Mouse (Mus musculus): ENCODE results near the gene Alpl. TPM values are rescaled to one million over a fixed set of nuclear protein-coding genes. Genes with fewer than 3 reads are reported as not detected.

Alpl gene
- polyA plus RNA-seq, 1 experiment from 2014 or later = 14.6 TPM

- WGBS = 85% methylated on average over 9 of the region's 9 CpGs
- no peaks in the 10 kb centered on the region for H3K9me3 ChIP-seq (replicated peaks)
- no peak overlapping the region for H3K4me3 ChIP-seq (replicated peaks)
- H3K36me3 ChIP-seq = no peaks in the 10 kb centered on the region
- H3K27me3 ChIP-seq (replicated peaks) = no peaks in the 10 kb centered on the region
- no peak overlapping the region for H3K27ac ChIP-seq (replicated peaks)
- H3K9ac ChIP-seq (replicated peaks) = no peak overlapping the region
- no peak for ATAC-seq (ENCODE audit: low FRiP score)
- H3K4me1 ChIP-seq = peaks cover 16% of the 10 kb centered on the region; the same call in 1 of the 2 replicates
- no peak overlapping the region for H3K4me2 ChIP-seq
Measured at GRCm38 (mm10) chr4:137750121-137750520, 46.1 kb downstream of the Alpl start.

GRCm38 (mm10) chr4:137749680-137750079, 46.5 kb downstream of the Alpl start:
- peaks cover 16% of the 10 kb centered on the region; the same call in 1 of the 2 replicates for H3K4me1 ChIP-seq
- 75% methylated on average over 9 of the region's 9 CpGs for WGBS
- no peak overlapping the region for H3K27ac ChIP-seq (replicated peaks)
- H3K4me2 ChIP-seq = no peak overlapping the region
- ATAC-seq (ENCODE audit: low FRiP score) = no peak
- no peaks in the 10 kb centered on the region for H3K9me3 ChIP-seq (replicated peaks)
- H3K27me3 ChIP-seq (replicated peaks) = no peaks in the 10 kb centered on the region
- no peak overlapping the region for H3K4me3 ChIP-seq (replicated peaks)
- H3K36me3 ChIP-seq = no peaks in the 10 kb centered on the region
- no peak overlapping the region for H3K9ac ChIP-seq (replicated peaks)

- Histone ChIP-seq H3K27ac (replicated peaks) (no peak overlapping the region), H3K9me3 (replicated peaks) (no peaks in the 10 kb centered on the region), H3K36me3 (no peaks in the 10 kb centered on the region), H3K9ac (replicated peaks) (no peak overlapping the region), H3K27me3 (replicated peaks) (no peaks in the 10 kb centered on the region), H3K4me1 (peaks cover 16% of the 10 kb centered on the region; the same call in 1 of the 2 replicates), H3K4me2 (no peak overlapping the region), H3K4me3 (replicated peaks) (no peak overlapping the region)
- WGBS = 53% methylated on average over 4 of the region's 4 CpGs
- no peak; the same call in 1 of the 2 replicates for ATAC-seq (ENCODE audit: low FRiP score)
Measured at GRCm38 (mm10) chr4:137748726-137749125, 47.5 kb downstream of the Alpl start.

GRCm38 (mm10) chr4:137747590-137747989, 48.6 kb downstream of the Alpl start:
- no peak overlapping the region for H3K27ac ChIP-seq (replicated peaks)
- H3K36me3 ChIP-seq = no peaks in the 10 kb centered on the region
- 87% methylated on average over 5 of the region's 5 CpGs for WGBS
- no peaks in the 10 kb centered on the region for H3K9me3 ChIP-seq (replicated peaks)
- peaks cover 16% of the 10 kb centered on the region; the same call in 1 of the 2 replicates for H3K4me1 ChIP-seq
- no peaks in the 10 kb centered on the region for H3K27me3 ChIP-seq (replicated peaks)
- H3K9ac ChIP-seq (replicated peaks) = no peak overlapping the region
- no peak overlapping the region for H3K4me2 ChIP-seq
- H3K4me3 ChIP-seq (replicated peaks) = no peak overlapping the region
- no peak for ATAC-seq (ENCODE audit: low FRiP score)

GRCm38 (mm10) chr4:137747091-137747490, 49.1 kb downstream of the Alpl start:
- no peaks in the 10 kb centered on the region for H3K9me3 ChIP-seq (replicated peaks)

GRCm38 (mm10) chr4:137744433-137744918, 51.7 kb downstream of the Alpl start:
- Histone ChIP-seq H3K4me2 (no peak overlapping the region), H3K27me3 (replicated peaks) (no peaks in the 10 kb centered on the region), H3K9ac (replicated peaks) (no peak overlapping the region), H3K4me3 (replicated peaks) (no peak overlapping the region), H3K9me3 (replicated peaks) (no peaks in the 10 kb centered on the region), H3K4me1 (peaks cover 9% of the 10 kb centered on the region), H3K27ac (replicated peaks) (no peak overlapping the region), H3K36me3 (no peaks in the 10 kb centered on the region)
- 59% methylated on average over 13 of the region's 13 CpGs for WGBS
- peak; percentile 32; the same call in 1 of the 2 replicates for ATAC-seq (ENCODE audit: low FRiP score)

More at GRCm38 (mm10) chr4:137747091-137747490, 49.1 kb downstream of the Alpl start:
- H3K4me1 ChIP-seq = peaks cover 16% of the 10 kb centered on the region; the same call in 1 of the 2 replicates
- 90% methylated on average over 9 of the region's 9 CpGs for WGBS
- no peak overlapping the region for H3K4me2 ChIP-seq
- H3K36me3 ChIP-seq = no peaks in the 10 kb centered on the region
- H3K27me3 ChIP-seq (replicated peaks) = no peaks in the 10 kb centered on the region
- no peak for ATAC-seq (ENCODE audit: low FRiP score)
- H3K9ac ChIP-seq (replicated peaks) = no peak overlapping the region
- no peak overlapping the region for H3K4me3 ChIP-seq (replicated peaks)
- no peak overlapping the region for H3K27ac ChIP-seq (replicated peaks)

GRCm38 (mm10) chr4:137743791-137744190, 52.4 kb downstream of the Alpl start:
- H3K4me3 ChIP-seq (replicated peaks) = no peak overlapping the region
- H3K9ac ChIP-seq (replicated peaks) = no peak overlapping the region
- no peaks in the 10 kb centered on the region for H3K27me3 ChIP-seq (replicated peaks)
- no peak overlapping the region for H3K4me2 ChIP-seq
- no peak overlapping the region for H3K27ac ChIP-seq (replicated peaks)
- WGBS = 72% methylated on average over 7 of the region's 7 CpGs
- no peaks in the 10 kb centered on the region for H3K36me3 ChIP-seq
- peaks cover 11% of the 10 kb centered on the region for H3K4me1 ChIP-seq
- no peaks in the 10 kb centered on the region for H3K9me3 ChIP-seq (replicated peaks)
- no peak for ATAC-seq (ENCODE audit: low FRiP score)

GRCm38 (mm10) chr4:137740350-137740749, 55.8 kb downstream of the Alpl start:
- H3K36me3 ChIP-seq = no peaks in the 10 kb centered on the region
- H3K4me1 ChIP-seq = peaks cover 16% of the 10 kb centered on the region
- no peak overlapping the region for H3K27ac ChIP-seq (replicated peaks)
- no peak for ATAC-seq (ENCODE audit: low FRiP score)
- H3K9me3 ChIP-seq (replicated peaks) = no peaks in the 10 kb centered on the region
- 90% methylated on average over 7 of the region's 7 CpGs for WGBS
- H3K27me3 ChIP-seq (replicated peaks) = no peaks in the 10 kb centered on the region
- H3K9ac ChIP-seq (replicated peaks) = no peak overlapping the region
- no peak overlapping the region for H3K4me2 ChIP-seq
- no peak overlapping the region for H3K4me3 ChIP-seq (replicated peaks)

- Histone ChIP-seq H3K4me3 (replicated peaks) (0 out of 2 replicates have a peak overlapping the region, but pooled peaks have one; percentile 12), H3K27me3 (replicated peaks) (no peaks in the 10 kb centered on the region), H3K9ac (replicated peaks) (no peak overlapping the region)
Measured at GRCm38 (mm10) chr4:137739151-137739923, 56.8 kb downstream of the Alpl start.

GRCm38 (mm10) chr4:137737760-137738159, 58.4 kb downstream of the Alpl start:
- H3K4me1 ChIP-seq = peaks cover 16% of the 10 kb centered on the region
- ATAC-seq (ENCODE audit: low FRiP score) = no peak
- no peaks in the 10 kb centered on the region for H3K27me3 ChIP-seq (replicated peaks)
- no peak overlapping the region for H3K4me2 ChIP-seq
- no peak overlapping the region for H3K9ac ChIP-seq (replicated peaks)
- 70% methylated on average over 3 of the region's 3 CpGs for WGBS
- no peak overlapping the region for H3K27ac ChIP-seq (replicated peaks)
- no peaks in the 10 kb centered on the region for H3K36me3 ChIP-seq
- no peaks in the 10 kb centered on the region for H3K9me3 ChIP-seq (replicated peaks)
- H3K4me3 ChIP-seq (replicated peaks) = no peak overlapping the region

More at GRCm38 (mm10) chr4:137739151-137739923, 56.8 kb downstream of the Alpl start:
- Histone ChIP-seq H3K36me3 (no peaks in the 10 kb centered on the region), H3K27ac (replicated peaks) (0 out of 2 replicates have a peak overlapping the region, but pooled peaks have one; percentile 24), H3K4me1 (peaks cover 16% of the 10 kb centered on the region), H3K9me3 (replicated peaks) (no peaks in the 10 kb centered on the region), H3K4me2 (peak overlapping the region; percentile 53)
- 55% methylated on average over 9 of the region's 9 CpGs for WGBS
- ATAC-seq (ENCODE audit: low FRiP score) = peak; percentile 71; the same call in 1 of the 2 replicates

GRCm38 (mm10) chr4:137736220-137736701, 59.9 kb downstream of the Alpl start:
- no peak overlapping the region for H3K27ac ChIP-seq (replicated peaks)
- WGBS = 47% methylated on average over 11 of the region's 11 CpGs
- no peak overlapping the region for H3K4me2 ChIP-seq
- no peaks in the 10 kb centered on the region for H3K36me3 ChIP-seq
- H3K9me3 ChIP-seq (replicated peaks) = no peaks in the 10 kb centered on the region
- H3K27me3 ChIP-seq (replicated peaks) = no peaks in the 10 kb centered on the region
- no peak for ATAC-seq (ENCODE audit: low FRiP score)
- no peak overlapping the region for H3K4me3 ChIP-seq (replicated peaks)
- H3K9ac ChIP-seq (replicated peaks) = no peak overlapping the region
- peaks cover 16% of the 10 kb centered on the region for H3K4me1 ChIP-seq

- Histone ChIP-seq H3K4me2 (no peak overlapping the region), H3K4me3 (replicated peaks) (no peak overlapping the region), H3K9ac (replicated peaks) (no peak overlapping the region), H3K4me1 (peaks cover 26% of the 10 kb centered on the region), H3K27me3 (replicated peaks) (peaks cover 7% of the 10 kb centered on the region; the same call in 1 of the 2 replicates), H3K9me3 (replicated peaks) (no peaks in the 10 kb centered on the region), H3K27ac (replicated peaks) (no peak overlapping the region), H3K36me3 (no peaks in the 10 kb centered on the region)
- ATAC-seq (ENCODE audit: low FRiP score) = no peak
- WGBS = 74% methylated on average over 5 of the region's 5 CpGs
Measured at GRCm38 (mm10) chr4:137733459-137733858, 62.7 kb downstream of the Alpl start.

Measured in neural tube, embryonic 15.5 days (tissue).